Mouse (Mus musculus): Measurements from ENCODE around the gene Actr6. TPM values are rescaled to one million over a fixed set of nuclear protein-coding genes. Genes with fewer than 3 reads are reported as not detected.
"Not testable (repeated sequence)": the region's sequence is repeated elsewhere in the genome, so short reads cannot be mapped to it uniquely, and the experiment has no call there.

The Actr6 gene
- total RNA-seq, 1 experiment from 2014 or later: 18.0 TPM

DNA sequence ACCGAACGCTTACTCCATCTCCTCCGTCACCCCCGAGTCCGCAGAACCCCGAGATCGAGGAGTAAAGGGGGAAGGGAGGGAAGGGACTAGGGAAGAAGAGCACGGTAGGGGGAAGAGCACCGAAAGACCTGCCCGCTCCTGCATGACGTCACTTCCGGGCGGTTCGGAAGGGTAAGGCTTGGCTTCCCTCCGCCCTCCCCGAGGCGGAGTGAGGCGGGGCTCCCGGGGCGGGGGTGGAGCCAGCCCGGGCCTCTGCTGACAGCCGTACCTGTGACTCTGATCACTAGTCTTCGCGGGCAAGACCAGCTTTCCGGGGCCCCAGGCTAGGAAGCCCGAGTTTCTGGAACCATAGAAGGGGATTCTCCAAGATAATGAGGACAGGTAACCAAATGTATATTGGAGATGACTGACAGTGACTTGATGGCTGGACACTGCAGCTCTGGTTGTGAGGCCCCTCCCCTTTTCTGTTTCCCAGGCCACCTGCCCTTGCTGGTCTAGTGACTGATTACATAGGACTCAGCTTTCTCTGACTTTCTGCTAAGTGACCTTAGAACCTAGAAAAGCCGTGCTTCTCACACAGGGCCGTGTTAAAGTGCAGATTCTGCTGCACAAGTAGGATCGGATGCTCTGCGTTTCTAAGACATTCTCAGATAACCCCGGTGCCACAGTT is 45.8 kb downstream of the Actr6 start, which contains the start of gene Scyl2:
Scyl2 (minus strand) TSS at position 147 of the 670 bp plus-strand sequence.
- peak; percentile 97 for ATAC-seq (replicated peaks; ENCODE audit: insufficient number of reproducible peaks, low FRiP score, low TSS enrichment, poor library complexity, severe bottlenecking)

DNA sequence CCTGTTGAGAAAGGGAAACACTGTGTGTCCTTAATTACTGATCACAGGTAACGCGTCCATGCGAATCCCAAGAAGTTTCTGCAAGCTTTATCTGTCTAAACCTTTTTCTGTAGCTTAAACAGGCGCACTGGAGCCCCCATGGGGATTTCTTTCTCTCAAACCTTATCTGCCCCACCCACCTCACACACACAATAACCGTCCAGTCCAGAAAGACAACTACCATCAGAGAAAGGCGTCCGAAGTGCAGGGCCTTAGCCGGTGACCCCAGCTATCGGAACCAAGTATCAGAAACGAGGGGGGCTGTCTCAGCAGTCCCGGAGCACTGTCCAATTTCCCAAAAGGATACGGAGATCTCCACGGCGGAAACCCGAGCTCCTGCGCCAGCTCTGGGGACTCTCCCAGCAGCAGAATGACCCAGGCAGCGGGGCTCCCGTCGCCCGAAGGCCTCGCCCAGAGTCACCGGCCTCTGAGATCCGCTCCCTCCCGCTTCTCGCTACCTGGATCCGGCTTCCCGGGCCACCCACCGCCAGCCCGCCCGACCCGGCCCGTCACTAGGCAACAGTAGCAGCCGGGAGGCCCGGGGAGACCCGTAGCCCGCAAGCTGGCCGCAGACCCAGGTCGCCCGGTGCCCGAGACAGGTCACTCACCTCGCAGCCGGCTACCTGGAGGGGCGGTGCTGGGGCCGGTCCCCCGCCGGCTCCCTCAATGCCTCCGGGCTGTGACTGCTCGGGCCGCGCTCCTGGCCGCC is 46.5 kb downstream of the Actr6 start:
- ATAC-seq (replicated peaks; ENCODE audit: insufficient number of reproducible peaks, low FRiP score, low TSS enrichment, poor library complexity, severe bottlenecking): 0 out of 2 replicates have a peak, but pooled peaks have one; percentile 2

DNA sequence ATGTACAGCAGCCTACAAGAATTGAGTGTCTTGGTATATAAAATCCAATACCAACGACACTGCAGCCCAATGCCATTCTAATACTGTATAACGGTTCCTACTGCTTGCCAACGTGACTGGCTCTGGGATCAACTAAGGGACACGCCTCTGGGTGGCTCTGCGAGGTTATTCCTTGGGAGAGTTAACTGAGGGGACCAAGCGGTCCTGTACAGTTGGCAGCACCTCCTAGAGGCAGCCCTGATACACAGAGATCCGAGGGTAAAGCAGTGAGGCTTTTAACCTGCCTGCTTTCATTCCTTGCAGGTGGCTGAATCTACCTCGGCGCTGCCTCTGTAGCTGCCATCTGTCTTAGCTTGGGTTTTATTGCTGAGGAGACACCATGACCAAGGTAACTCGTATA is 49.1 kb downstream of the Actr6 start:
- ATAC-seq (replicated peaks; ENCODE audit: insufficient number of reproducible peaks, low FRiP score, low TSS enrichment, poor library complexity, severe bottlenecking): no peak

DNA sequence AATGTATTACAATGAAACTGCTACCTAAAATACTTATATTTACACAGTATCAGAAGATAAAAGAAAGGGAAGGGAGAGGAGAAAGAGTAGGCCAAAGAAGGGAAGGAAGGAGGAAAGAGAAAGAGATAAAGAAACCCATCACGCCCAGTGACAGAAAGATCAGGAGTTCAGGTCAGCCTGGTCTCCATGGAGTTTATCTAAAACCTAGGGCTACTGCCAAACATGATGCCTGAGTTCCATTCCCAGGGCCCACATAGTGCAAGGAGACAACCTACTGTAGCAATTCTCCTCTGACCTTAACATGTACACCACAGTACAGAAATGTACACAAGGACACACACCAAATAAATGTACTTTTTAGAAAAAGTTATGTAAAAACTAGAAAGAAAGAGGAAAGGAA is 49.9 kb downstream of the Actr6 start:
- no peak for ATAC-seq (replicated peaks; ENCODE audit: insufficient number of reproducible peaks, low FRiP score, low TSS enrichment, poor library complexity, severe bottlenecking)

DNA sequence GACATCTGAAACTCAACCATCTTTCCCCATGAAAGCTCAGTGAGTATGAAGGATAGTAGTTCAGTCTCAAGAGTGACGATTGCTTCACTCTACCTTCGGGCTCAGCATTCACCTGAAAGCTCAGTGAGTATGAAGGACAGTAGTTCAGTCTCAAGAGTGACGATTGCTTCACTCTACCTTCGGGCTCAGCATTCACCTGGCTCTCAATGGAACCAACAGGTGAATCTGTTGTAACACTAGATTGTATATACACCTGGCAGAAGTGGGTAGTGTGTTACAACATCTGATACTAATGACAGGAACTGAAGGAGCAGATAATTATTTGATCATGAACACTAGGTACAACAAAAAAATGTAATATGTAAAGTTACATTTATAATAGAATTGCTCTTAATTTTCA is 50.4 kb downstream of the Actr6 start:
- ATAC-seq (replicated peaks; ENCODE audit: insufficient number of reproducible peaks, low FRiP score, low TSS enrichment, poor library complexity, severe bottlenecking): no peak

DNA sequence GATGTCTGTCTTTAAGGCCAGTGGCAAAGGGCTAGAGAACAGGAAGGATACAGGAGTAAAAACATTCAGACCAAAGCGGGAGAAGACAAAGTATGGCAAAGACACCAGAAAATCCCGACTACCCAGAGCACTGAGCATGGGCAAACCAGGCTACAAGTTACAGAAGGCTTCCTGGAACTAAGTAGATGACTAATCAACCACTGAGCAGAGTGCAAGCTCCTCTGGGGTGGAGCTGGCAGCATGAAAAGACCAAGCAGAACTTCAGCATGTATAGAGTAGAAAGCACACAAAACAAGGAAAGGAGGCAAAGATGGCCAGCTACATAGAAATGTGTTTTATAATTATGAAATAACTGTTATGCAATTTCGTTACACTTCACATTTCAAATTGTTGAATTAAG is 51.6 kb downstream of the Actr6 start:
- ATAC-seq (replicated peaks; ENCODE audit: insufficient number of reproducible peaks, low FRiP score, low TSS enrichment, poor library complexity, severe bottlenecking): no peak; the same call in 1 of the 2 replicates

DNA sequence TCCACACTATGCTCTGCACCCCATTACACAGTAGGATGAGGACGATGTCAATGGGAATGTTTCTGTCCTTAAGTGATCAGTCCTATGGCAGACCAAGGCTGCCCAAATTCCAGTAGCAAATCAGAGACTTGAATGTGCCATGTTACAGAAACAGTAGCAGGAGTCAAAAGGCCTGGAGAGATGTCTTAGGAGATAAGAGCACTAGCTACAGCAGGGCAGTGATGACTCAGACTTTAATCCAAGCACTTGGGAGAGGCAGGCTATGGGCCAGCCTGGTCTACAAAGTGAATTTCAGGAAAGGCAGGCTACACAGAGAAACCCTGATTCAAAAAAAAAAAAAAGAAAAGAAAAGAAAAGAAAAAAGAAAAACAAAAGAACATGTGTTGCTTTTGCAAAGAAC is 52.6 kb downstream of the Actr6 start:
- ATAC-seq (replicated peaks; ENCODE audit: insufficient number of reproducible peaks, low FRiP score, low TSS enrichment, poor library complexity, severe bottlenecking): no peak

DNA sequence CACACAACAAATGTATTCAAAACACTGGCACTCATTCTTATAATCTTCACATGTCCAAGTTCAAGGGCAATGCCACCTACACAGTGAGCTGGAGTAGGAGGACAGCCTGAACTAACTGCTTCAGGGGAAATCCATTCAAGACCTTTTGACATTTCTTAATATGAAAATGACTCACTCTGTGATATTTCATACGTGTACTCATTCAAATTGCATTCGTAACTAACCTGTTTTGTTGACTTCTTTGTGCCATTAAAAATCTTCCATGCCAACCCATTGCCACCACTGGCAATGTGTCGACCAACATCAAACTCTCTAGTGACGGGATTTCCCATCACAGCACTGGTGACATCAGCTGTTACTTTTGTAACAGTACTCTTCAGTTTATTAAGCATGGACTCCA is 54.0 kb downstream of the Actr6 start:
- ATAC-seq (replicated peaks; ENCODE audit: insufficient number of reproducible peaks, low FRiP score, low TSS enrichment, poor library complexity, severe bottlenecking): no peak

DNA sequence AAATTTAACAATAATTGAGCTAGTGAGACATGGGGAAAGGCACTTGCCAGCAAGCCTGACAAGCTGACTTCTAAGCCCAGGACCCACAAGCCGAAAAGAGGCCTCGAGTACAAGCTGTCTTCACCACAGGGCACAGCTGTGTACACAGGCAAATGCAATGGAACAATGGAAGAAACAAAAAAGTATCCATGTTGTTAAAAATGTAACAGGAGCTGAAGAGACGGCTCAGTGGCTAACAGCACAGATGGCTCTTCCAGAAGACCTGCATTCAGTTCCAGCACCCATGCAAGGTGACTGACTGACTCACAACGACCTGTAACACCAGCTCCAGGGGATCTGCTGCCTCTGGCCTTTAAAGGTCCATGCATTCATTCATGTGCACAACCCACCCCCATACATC is 55.5 kb downstream of the Actr6 start:
- ATAC-seq (replicated peaks; ENCODE audit: insufficient number of reproducible peaks, low FRiP score, low TSS enrichment, poor library complexity, severe bottlenecking): no peak

DNA sequence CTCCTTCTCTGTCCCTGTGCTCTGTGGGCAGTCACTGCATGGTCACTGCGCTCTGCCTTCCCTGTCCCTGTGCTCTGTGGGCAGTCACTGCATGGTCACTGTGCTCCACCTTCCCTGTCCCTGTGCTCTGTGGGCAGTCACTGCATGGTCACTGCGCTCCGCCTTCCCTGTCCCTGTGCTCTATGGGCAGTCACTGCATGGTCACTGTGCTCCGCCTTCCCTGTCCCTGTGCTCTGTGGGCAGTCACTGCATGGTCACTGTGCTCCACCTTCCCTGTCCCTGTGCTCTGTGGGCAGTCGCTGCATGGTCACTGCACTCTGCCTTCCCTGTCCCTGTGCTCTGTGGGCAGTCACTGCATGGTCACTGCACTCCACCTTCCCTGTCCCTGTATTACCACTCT is 61.7 kb downstream of the Actr6 start:
- not testable (repeated sequence) for ATAC-seq (replicated peaks; ENCODE audit: insufficient number of reproducible peaks, low FRiP score, low TSS enrichment, poor library complexity, severe bottlenecking)

DNA sequence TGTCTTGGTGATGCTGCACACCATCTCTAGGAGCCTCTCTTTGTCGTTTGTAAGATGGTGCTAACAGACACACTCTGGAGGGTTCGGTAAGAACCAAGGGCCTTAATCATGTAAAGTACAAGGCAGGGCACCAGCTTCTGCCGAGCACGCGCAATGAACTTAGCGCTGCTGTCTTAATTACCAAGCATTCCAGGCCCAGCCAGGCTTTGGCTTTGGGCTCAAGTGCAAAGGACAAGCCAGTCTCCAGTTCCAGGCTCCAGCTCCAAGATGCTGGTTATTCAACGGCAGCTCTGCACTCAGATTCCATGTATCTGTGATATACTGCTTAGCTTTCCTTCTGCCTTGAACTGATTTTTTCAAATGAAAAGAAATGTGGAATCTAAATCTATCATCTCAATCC is 64.5 kb downstream of the Actr6 start:
- ATAC-seq (replicated peaks; ENCODE audit: insufficient number of reproducible peaks, low FRiP score, low TSS enrichment, poor library complexity, severe bottlenecking): no peak

DNA sequence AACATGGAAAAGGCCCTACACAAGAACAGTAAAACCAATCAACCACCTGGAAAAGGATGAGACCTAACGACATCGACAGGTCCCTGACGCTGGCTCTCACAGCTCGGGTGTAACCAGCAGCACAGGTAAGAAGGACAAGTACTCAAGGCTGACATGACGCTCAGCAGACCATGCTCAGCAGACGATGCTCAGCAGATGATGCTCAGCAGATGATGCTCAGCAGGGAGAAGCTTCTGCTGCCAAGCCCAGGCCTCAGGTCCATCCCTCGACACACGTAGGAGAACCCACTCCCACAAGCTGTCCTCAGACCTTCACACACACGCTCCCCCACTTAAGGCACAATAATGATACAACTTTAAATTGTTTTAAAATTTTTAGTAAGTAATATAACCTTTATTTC is 66.4 kb downstream of the Actr6 start:
- no peak for ATAC-seq (replicated peaks; ENCODE audit: insufficient number of reproducible peaks, low FRiP score, low TSS enrichment, poor library complexity, severe bottlenecking)

DNA sequence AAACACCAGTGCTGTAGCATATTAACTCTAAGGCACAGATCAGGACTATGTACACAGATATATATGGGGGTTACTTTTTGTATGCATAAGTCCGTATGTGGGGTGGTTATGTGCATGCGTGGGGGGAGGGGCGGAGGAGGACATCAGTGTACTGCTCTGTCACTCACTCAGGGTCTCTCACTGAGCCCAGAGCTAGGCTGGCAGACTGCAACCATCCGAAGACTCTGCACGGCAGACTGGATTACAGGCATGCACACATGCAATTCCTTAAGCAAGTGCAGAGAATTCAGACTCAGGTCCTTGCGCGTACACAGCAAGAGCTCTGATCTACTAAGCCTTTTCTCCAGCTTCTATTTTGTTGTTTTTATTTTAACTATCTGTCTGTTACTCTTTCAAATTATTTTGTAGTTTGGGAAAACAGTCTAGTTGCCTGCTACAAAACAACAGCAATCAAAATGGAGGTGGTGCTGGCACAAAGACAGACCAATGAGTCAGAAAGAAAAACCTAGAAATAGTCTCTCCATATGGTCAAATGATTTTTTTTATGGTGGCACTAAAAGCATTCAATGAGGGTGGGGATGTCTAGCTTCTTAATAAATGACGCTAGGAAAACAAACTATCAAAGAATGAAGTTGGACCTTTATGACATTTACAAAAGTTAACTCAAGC is 67.0 kb downstream of the Actr6 start:
- no peak for ATAC-seq (replicated peaks; ENCODE audit: insufficient number of reproducible peaks, low FRiP score, low TSS enrichment, poor library complexity, severe bottlenecking)

Other genes starting within 250 kb of the Actr6 start
- not detected in 3 replicates for gene Nr1h4, start 198.7 kb downstream of the Actr6 start, total RNA-seq (2017)
- 0.19 TPM in 1 of 3 replicates, not detected in the others for gene Slc17a8, start 111.0 kb downstream of the Actr6 start, total RNA-seq (2017)
- gene Scyl2, start 46.0 kb downstream of the Actr6 start, total RNA-seq (2017): 29.8 to 47.8 TPM (median 34.8 TPM) in 3 replicates
- gene Uhrf1bp1l, start 12.7 kb upstream of the Actr6 start, total RNA-seq (2017): 27.5 to 45.4 TPM (median 39.8 TPM) in 3 replicates
- gene Anks1b, start 141.2 kb upstream of the Actr6 start, total RNA-seq (2017): 0.43 TPM in 1 of 3 replicates, not detected in the others

Measured in monocyte, adult 5-6 weeks (primary cell).